Mouse (Mus musculus): Measurements from ENCODE around the gene St6galnac3. TPM values are rescaled to one million over a fixed set of nuclear protein-coding genes. Genes with fewer than 3 reads are reported as not detected.

Gene St6galnac3
- polyA plus RNA-seq, 1 experiment from 2014 or later, result 38.4 TPM

DNA sequence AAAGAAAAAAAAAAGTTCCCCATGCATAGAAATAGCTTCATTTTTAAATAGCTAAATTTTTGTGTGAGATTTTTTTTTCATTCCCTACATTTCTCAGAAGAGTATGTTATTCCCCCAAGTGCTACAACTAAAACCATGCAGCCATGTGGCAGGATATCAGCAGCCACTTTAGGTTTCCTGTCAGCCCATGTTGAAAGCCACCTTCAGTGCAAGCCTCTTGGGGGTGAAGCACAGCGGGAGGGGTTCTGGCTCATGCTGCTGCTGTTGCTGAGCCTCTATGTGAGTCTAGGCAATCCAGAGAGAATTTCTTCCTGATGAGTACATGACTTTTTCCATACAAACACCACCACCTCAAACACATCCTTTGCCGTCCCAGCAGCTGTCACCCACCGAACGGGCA lies 483.8 kb downstream of the St6galnac3 start:
- Histone ChIP-seq H3K36me3 (no peaks in the 10 kb centered on the region), H3K4me3 (no peak overlapping the region), H3K27me3 (ENCODE audit: insufficient read depth, poor library complexity, severe bottlenecking) (0 out of 2 replicates have a peak, but pooled peaks cover 6% of the 10 kb centered on the region), H3K27ac (peak overlapping the region; percentile 52; the same call in 1 of the 2 replicates), H3K9me3 (no peaks in the 10 kb centered on the region), H3K4me1 (peaks cover 41% of the 10 kb centered on the region)
- DNase-seq (ENCODE audit: low spot score), result no peak
- WGBS, result 47% methylated on average over 4 of the region's 4 CpGs

DNA sequence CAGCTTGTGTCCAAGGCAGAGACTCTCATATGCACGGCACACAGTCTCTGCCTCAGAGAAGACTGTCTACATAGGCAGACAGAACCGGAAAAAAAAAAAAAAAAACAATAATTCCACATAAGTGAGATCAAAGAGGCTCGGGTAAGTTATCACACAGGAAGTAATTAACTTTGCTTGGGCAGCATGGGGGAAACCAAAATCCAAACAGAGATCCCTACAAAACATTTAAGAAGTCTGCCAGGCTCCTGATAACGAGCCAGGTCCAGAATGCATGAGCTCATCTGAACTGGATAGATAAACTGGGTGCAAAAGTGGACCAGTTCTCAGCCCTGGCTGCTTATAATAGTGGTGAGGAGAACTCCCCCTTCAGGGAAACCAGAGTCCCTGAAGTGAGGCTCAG lies 484.6 kb downstream of the St6galnac3 start:
- WGBS, result 30% methylated on average over 4 of the region's 4 CpGs
- no peak for DNase-seq (ENCODE audit: low spot score)
- Histone ChIP-seq H3K4me1 (peaks cover 41% of the 10 kb centered on the region), H3K9me3 (no peaks in the 10 kb centered on the region), H3K27ac (peak overlapping the region; percentile 52), H3K4me3 (no peak overlapping the region), H3K36me3 (no peaks in the 10 kb centered on the region), H3K27me3 (ENCODE audit: insufficient read depth, poor library complexity, severe bottlenecking) (0 out of 2 replicates have a peak, but pooled peaks cover 6% of the 10 kb centered on the region)

DNA sequence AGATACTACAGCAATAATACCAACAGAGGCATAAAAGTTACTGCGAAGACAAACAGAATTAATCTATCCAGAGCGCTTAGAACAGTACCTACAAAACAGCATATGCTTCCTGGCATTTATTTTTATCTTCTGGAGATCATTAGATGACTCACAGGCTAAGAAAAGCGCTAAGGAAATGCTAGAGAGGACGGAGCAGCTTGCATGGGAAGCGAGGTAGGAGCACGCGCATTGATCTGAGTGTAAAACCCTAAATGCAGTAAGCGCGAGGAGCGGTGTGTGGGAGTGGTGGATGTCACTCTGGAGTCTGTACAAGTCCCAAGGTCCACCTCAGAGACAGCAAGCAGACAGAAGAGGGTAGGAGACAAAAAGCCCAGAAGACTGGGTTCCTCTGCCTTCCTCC lies 486.6 kb downstream of the St6galnac3 start:
- no peak for DNase-seq (ENCODE audit: low spot score)
- Histone ChIP-seq H3K36me3 (no peaks in the 10 kb centered on the region), H3K4me1 (peaks cover 41% of the 10 kb centered on the region), H3K27ac (no peak overlapping the region), H3K27me3 (ENCODE audit: insufficient read depth, poor library complexity, severe bottlenecking) (0 out of 2 replicates have a peak, but pooled peaks cover 5% of the 10 kb centered on the region), H3K4me3 (no peak overlapping the region), H3K9me3 (no peaks in the 10 kb centered on the region)
- WGBS, result 80% methylated on average over 10 of the region's 10 CpGs

DNA sequence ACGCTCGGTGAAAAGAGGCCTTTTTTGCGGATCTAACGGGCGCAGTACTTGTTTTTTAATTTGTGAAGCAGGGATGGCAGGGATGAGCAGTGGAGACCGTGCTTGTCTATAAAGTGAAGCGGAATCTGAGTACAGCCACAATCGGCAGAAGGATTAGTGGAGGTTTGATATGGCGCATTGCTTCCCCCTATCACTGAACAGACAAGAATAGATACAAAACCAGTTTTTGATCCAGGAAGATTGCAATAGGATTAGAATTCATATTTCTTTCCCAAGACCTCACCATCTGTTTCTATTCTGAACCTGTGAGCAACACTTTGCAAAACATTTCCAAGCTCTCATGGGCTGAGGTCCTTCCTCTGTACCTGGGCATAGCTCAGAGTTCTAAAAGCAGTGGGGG lies 488.7 kb downstream of the St6galnac3 start:
- H3K4me3 ChIP-seq, result no peak overlapping the region
- no peak overlapping the region for H3K27ac ChIP-seq
- no peaks in the 10 kb centered on the region for H3K27me3 ChIP-seq (ENCODE audit: insufficient read depth, poor library complexity, severe bottlenecking)
- H3K36me3 ChIP-seq, result no peaks in the 10 kb centered on the region
- 90% methylated on average over 9 of the region's 9 CpGs for WGBS
- H3K4me1 ChIP-seq, result peaks cover 20% of the 10 kb centered on the region
- no peak for DNase-seq (ENCODE audit: low spot score)
- no peaks in the 10 kb centered on the region for H3K9me3 ChIP-seq

DNA sequence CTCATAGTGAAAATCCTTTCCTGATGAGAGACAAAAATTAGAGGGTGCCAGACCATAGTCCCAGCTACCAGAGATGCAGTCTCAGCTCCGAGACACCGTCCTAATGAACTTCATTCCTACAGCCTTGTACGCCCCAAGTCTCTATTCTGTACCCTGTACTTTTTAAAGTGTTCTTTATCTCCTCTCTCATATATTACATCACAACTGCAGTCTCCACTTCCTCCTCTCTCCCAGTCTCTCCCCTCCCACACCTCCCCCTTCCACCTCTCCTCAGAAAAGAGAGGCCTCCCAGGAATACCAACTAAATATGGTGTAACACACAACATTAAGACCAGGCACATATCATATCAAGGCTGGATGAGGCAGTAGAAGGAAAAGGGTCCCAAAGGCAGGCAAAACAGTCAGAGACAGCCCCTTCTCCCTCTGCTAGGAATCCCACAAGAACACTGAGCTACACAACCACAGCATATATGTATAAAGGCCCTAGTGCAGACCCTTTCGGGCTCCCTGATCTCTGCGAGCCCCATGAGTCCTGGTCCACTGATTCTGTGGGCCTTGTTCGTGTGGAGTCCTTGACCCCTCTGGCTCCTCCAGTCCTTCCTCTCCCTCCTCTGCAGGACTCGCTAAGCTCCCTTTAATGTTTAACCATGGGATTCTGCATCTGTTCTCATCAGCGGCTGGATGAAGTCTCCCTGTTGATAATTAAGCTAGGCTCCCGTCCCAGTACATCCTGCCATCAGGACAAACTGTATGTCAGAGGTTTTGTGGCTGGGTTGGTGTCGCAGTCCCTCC lies 502.2 kb downstream of the St6galnac3 start:
- Histone ChIP-seq H3K36me3 (no peaks in the 10 kb centered on the region), H3K27me3 (ENCODE audit: insufficient read depth, poor library complexity, severe bottlenecking) (no peaks in the 10 kb centered on the region), H3K4me3 (no peak overlapping the region), H3K27ac (no peak overlapping the region), H3K4me1 (no peaks in the 10 kb centered on the region), H3K9me3 (no peaks in the 10 kb centered on the region)
- 86% methylated on average over 10 of the region's 10 CpGs for whole genome bisulfite sequencing
- DNase-seq (ENCODE audit: low spot score), result peak; percentile 7

DNA sequence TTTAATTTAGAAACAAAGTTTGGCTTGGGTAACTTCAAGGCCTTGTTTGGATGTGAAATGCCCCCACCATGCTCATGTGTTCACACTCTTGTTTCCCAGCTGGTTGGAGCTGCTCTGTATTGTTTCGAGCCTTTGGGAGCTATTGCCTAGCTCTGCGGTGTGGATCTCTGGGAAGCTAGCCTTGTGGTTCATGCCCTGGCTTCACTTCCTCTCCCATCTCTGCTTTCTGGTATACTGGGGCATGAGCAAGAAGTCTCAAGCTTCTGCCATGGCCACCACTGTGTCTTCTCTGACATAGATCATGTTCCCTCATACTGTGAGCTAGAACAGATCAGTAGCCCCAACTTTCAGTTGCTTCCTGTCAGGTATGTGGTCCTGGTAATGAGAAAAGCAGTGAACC lies 505.6 kb downstream of the St6galnac3 start:
- H3K27me3 ChIP-seq (ENCODE audit: insufficient read depth, poor library complexity, severe bottlenecking), result no peaks in the 10 kb centered on the region
- no peak overlapping the region for H3K4me3 ChIP-seq
- no peaks in the 10 kb centered on the region for H3K4me1 ChIP-seq
- peak; percentile 39 for DNase-seq (ENCODE audit: low spot score)
- 0 out of 2 replicates have a peak, but pooled peaks cover 3% of the 10 kb centered on the region for H3K9me3 ChIP-seq
- H3K36me3 ChIP-seq, result no peaks in the 10 kb centered on the region; the same call in 1 of the 2 replicates
- 95% methylated on average over 2 of the region's 2 CpGs for WGBS
- no peak overlapping the region for H3K27ac ChIP-seq

DNA sequence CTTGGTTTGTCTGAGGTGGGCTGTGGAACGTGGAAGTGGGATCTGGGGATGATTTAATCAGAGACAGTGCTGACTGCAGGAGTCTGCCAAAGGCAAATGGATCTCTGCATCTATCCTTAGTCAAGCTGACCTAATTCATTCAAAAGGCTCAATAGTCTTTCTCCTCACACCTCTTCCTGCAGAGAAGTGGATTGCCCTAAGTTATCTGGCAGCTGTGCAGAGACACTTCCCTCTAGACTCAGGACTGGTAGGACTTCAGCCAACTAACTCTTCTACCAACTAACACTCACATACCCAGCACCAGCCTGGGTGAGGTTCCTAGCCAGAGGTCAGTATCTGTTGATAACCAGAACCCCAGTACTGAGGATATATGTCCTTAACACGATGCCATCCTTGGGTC lies 516.8 kb downstream of the St6galnac3 start:
- 72% methylated on average over 2 of the region's 2 CpGs for WGBS
- no peak for DNase-seq (ENCODE audit: low spot score)
- Histone ChIP-seq H3K27ac (no peak overlapping the region), H3K27me3 (ENCODE audit: insufficient read depth, poor library complexity, severe bottlenecking) (no peaks in the 10 kb centered on the region), H3K9me3 (no peaks in the 10 kb centered on the region), H3K4me3 (no peak overlapping the region), H3K36me3 (no peaks in the 10 kb centered on the region), H3K4me1 (no peaks in the 10 kb centered on the region)

DNA sequence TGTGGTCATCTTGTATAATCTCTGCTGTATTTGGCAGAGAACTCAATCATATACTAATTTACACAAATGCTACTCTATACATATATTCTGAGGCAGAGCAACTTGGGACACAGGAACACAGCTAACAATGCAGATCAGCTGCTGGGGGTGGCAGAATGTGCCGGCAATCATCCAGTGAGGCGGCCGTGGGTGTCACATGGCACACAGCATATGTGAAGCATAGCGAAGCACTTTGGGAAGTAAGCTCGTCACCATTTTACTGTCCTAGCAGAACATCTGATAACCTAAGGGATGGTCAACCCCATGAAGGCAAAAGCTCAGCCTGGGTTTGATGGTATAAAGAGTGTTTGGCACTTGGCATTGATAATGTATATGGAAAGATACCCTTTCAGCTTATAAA lies 520.9 kb downstream of the St6galnac3 start:
- Histone ChIP-seq H3K27ac (no peak overlapping the region), H3K36me3 (no peaks in the 10 kb centered on the region), H3K4me1 (no peaks in the 10 kb centered on the region), H3K9me3 (no peaks in the 10 kb centered on the region), H3K27me3 (ENCODE audit: insufficient read depth, poor library complexity, severe bottlenecking) (no peaks in the 10 kb centered on the region), H3K4me3 (no peak overlapping the region)
- WGBS, result 90% methylated on average over 5 of the region's 5 CpGs
- peak; percentile 51 for DNase-seq (ENCODE audit: low spot score)

DNA sequence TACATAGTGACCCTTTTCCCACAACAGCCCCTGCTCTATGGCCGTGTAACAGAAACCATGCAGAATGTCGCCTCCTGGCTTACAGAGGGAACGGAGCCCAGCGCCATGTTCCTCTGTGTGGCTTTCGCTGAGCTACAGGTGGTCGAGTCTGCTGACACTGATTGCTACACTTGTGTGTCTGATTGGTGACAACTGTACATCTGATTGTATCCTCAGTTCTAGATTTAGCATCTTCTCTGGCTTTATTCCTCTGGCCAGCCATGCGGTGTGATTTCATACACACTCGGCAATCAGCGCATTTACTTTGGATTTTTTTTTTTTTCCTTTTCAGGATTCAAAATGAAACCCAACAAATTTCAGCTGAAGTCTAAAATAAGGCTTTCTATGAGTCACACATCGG lies 523.1 kb downstream of the St6galnac3 start:
- Histone ChIP-seq H3K9me3 (no peaks in the 10 kb centered on the region), H3K27me3 (ENCODE audit: insufficient read depth, poor library complexity, severe bottlenecking) (no peaks in the 10 kb centered on the region), H3K27ac (no peak overlapping the region), H3K4me3 (no peak overlapping the region), H3K36me3 (no peaks in the 10 kb centered on the region), H3K4me1 (no peaks in the 10 kb centered on the region)
- DNase-seq (ENCODE audit: low spot score), result no peak
- WGBS, result 87% methylated on average over 10 of the region's 10 CpGs

DNA sequence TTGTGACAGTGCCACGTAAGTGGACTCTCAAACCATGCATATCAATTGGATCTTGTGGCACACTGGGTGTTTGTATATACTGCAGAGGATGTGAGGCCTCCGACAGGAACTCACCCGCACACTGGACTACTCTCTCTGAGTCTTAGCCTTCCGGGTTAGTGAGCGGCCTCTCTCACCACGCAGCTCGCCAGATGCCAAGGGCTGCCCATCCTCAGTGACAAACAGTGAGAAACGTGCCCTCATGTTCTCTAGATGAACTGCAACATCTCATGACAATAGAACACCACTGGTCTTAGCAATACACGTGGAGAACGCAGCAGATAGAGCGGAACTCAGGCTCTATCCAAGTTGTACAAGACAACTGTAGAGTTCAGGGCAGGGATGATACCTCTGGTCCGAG lies 524.2 kb downstream of the St6galnac3 start:
- H3K27ac ChIP-seq, result no peak overlapping the region
- DNase-seq (ENCODE audit: low spot score), result peak; percentile 30
- no peaks in the 10 kb centered on the region for H3K36me3 ChIP-seq
- H3K9me3 ChIP-seq, result no peaks in the 10 kb centered on the region
- H3K4me3 ChIP-seq, result no peak overlapping the region
- no peaks in the 10 kb centered on the region for H3K4me1 ChIP-seq
- 93% methylated on average over 12 of the region's 12 CpGs for WGBS
- H3K27me3 ChIP-seq (ENCODE audit: insufficient read depth, poor library complexity, severe bottlenecking), result no peaks in the 10 kb centered on the region

DNA sequence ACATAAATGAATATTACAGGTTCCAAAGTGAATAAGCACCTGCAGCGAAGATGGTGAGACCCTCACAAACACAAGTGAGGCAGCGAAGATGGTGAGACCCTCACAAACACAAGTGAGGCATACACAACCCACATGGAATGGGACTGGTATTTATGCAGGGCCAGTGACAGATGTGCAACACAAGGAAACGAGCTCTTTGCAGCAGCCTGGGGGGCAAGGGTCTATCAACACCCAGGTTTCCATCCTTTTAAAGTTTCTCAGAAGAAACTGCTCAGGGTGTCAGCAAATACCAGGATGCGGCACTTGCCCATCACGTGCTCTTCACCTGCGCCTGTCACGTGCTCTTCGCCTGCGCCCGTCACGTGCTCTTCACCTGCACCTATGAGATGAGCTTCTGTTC lies 524.9 kb downstream of the St6galnac3 start:
- Histone ChIP-seq H3K9me3 (no peaks in the 10 kb centered on the region), H3K36me3 (no peaks in the 10 kb centered on the region), H3K4me1 (no peaks in the 10 kb centered on the region), H3K4me3 (no peak overlapping the region), H3K27me3 (ENCODE audit: insufficient read depth, poor library complexity, severe bottlenecking) (no peaks in the 10 kb centered on the region), H3K27ac (no peak overlapping the region)
- DNase-seq (ENCODE audit: low spot score), result peak; percentile 66
- WGBS, result 94% methylated on average over 11 of the region's 11 CpGs

DNA sequence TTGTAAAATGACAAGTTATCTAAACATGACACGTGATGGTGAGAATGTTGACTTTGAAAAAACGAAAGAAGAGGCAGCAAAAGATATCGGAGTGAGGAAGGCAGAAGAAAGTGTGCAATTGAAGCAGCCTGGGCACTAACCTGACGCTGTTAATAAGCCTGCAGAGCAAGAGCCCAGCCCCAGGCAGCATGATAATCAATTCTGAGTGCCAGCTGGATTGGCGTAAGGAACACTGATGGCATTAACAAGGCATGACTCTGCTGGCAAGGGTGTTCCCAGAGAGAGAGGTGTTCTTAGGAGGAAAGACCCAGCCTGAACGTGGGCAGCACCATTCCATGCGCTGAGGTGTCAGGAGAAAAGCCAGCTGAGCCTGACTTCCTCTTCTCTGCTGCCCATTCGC lies 525.7 kb downstream of the St6galnac3 start:
- peak; percentile 33 for DNase-seq (ENCODE audit: low spot score)
- no peaks in the 10 kb centered on the region for H3K27me3 ChIP-seq (ENCODE audit: insufficient read depth, poor library complexity, severe bottlenecking)
- no peaks in the 10 kb centered on the region for H3K36me3 ChIP-seq
- no peaks in the 10 kb centered on the region for H3K9me3 ChIP-seq
- 84% methylated on average over 8 of the region's 8 CpGs for WGBS
- no peak overlapping the region for H3K27ac ChIP-seq
- H3K4me3 ChIP-seq, result no peak overlapping the region
- no peaks in the 10 kb centered on the region for H3K4me1 ChIP-seq

DNA sequence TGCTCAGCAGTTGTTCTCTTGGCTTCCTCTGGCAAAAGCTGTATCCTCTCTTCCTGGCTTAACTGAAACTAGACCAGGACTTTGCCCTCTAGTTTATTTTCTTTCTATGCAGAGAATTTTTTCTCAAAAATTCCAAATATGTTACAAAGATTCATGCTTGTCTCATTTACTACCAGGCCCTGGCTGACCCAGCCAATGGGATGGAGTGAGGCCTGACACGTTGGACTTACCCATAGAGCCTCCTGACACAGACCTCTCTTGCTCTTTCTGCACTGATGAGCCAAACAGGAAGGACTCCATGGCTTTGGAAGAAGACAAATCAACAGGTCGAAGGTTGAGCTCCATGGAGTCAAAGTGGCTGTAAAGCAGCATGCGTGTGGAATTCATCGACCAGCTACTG lies 526.5 kb downstream of the St6galnac3 start:
- Histone ChIP-seq H3K36me3 (no peaks in the 10 kb centered on the region), H3K9me3 (no peaks in the 10 kb centered on the region), H3K4me3 (no peak overlapping the region), H3K4me1 (no peaks in the 10 kb centered on the region), H3K27ac (no peak overlapping the region), H3K27me3 (ENCODE audit: insufficient read depth, poor library complexity, severe bottlenecking) (no peaks in the 10 kb centered on the region)
- peak; percentile 68 for DNase-seq (ENCODE audit: low spot score)
- 78% methylated on average over 4 of the region's 4 CpGs for WGBS

DNA sequence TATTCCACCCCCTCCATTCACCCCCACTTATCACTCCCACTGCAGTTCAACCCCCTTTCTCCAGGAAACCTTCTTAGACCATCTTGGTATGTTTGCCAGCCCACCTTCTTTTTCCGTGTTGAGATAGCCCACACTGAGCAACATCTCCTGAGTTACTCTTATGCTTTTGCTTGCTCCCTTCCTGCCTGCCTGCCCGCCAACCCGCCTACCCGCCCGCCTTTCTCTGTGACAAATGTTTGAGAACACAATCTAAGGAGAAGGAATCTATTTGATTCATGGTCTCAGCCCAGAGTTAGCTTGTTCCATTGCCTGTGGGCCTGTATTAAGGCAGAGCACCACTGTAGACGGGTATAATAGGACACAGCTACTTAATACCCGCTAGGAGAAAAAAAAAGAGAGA lies 531.9 kb downstream of the St6galnac3 start:
- Histone ChIP-seq H3K27me3 (ENCODE audit: insufficient read depth, poor library complexity, severe bottlenecking) (no peaks in the 10 kb centered on the region), H3K4me3 (no peak overlapping the region), H3K36me3 (no peaks in the 10 kb centered on the region), H3K4me1 (no peaks in the 10 kb centered on the region), H3K9me3 (no peaks in the 10 kb centered on the region), H3K27ac (no peak overlapping the region)
- WGBS, result 76% methylated on average over 7 of the region's 7 CpGs
- no peak for DNase-seq (ENCODE audit: low spot score)

All from heart, embryonic 10.5 days (tissue).